Mouse (Mus musculus) megakaryocyte-erythroid progenitor cell, adult 5-6 weeks (primary cell): ENCODE measurements around the gene Tmem220. TPM values are rescaled to one million over a fixed set of nuclear protein-coding genes. Genes with fewer than 3 reads are reported as not detected.

ENCODE experiments used
- total RNA-seq, 2 experiments: library from RNA; stranded (forward) in 1 of 2; stranded (reverse) in 1 of 2; fragments of 200-1000, 215-1000 nt in 1 of 2; fragments of >200 nt in 1 of 2; fragmentation: Nextera tagmentation in 1 of 2; gene quantifications; 2 replicates each; pipeline ENCODE4 v1.2.3; 2014 to 2017

The Tmem220 gene
- total RNA-seq, 2 experiments from 2014 or later = 1.0 TPM; not detected in 1

Other genes starting within 250 kb of the Tmem220 start
- not detected in 2 replicates for gene Pirt, start 113.2 kb upstream of the Tmem220 start, total RNA-seq (2014; fragmentation: Nextera tagmentation)
- not detected in 2 replicates for gene Pirt, start 113.2 kb upstream of the Tmem220 start, total RNA-seq (2017)
- not detected in 2 replicates for gene Tmem238l, start 68.5 kb upstream of the Tmem220 start, total RNA-seq (2014; fragmentation: Nextera tagmentation)
- not detected in 2 replicates for gene Tmem238l, start 68.5 kb upstream of the Tmem220 start, total RNA-seq (2017)
- 11.0 and 25.4 TPM in 2 replicates for gene Adprm, start 27.4 kb downstream of the Tmem220 start, total RNA-seq (2014; fragmentation: Nextera tagmentation)
- gene Adprm, start 27.4 kb downstream of the Tmem220 start, total RNA-seq (2017) = 12.7 and 17.2 TPM in 2 replicates
- 5.1 and 11.9 TPM in 2 replicates for gene Sco1, start 27.5 kb downstream of the Tmem220 start, total RNA-seq (2014; fragmentation: Nextera tagmentation)
- 27.2 and 30.7 TPM in 2 replicates for gene Sco1, start 27.5 kb downstream of the Tmem220 start, total RNA-seq (2017)
- not detected in 2 replicates for gene Myh3, start 53.1 kb downstream of the Tmem220 start, total RNA-seq (2014; fragmentation: Nextera tagmentation)
- not detected in 2 replicates for gene Myh3, start 53.1 kb downstream of the Tmem220 start, total RNA-seq (2017)
- gene Myh2, start 145.9 kb downstream of the Tmem220 start, total RNA-seq (2014; fragmentation: Nextera tagmentation) = not detected in 2 replicates
- not detected in 2 replicates for gene Myh2, start 145.9 kb downstream of the Tmem220 start, total RNA-seq (2017)
- not detected in 2 replicates for gene Myh1, start 174.9 kb downstream of the Tmem220 start, total RNA-seq (2014; fragmentation: Nextera tagmentation)
- not detected in 2 replicates for gene Myh1, start 174.9 kb downstream of the Tmem220 start, total RNA-seq (2017)
- gene Myh4, start 212.9 kb downstream of the Tmem220 start, total RNA-seq (2014; fragmentation: Nextera tagmentation) = not detected in 2 replicates
- not detected in 2 replicates for gene Myh4, start 212.9 kb downstream of the Tmem220 start, total RNA-seq (2017)